Comparison of ENCODE assay signal across 9 mouse cellular contexts in the genomic region with DNA sequence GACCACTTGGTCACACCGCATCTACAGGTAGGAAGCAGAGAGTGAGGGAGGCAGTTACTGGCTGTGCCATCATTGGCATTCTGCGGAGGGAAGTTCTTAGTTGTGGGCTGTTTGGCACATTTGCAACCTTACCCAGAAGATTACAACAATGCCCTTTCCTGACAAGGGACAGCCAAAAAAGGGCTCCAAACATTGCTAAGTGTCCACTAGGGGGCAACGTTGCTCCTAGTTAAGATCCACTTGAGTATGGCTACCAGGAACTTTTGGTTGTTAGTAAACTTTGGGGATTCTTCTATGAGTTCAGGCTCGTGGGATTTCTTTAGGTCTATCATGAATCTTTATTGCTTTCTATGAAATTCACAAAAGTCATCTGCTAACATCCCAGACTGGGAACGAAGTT.
DNase-seq lines count a peak whose midpoint lies in the region; ATAC-seq and TF ChIP-seq lines count a peak whose summit lies in the region.
"Had no signal": no experiment of that assay in that cellular context is flagged by ENCODE, and none has a peak within 500 bp of the region (broad histone marks: within the 10 kb centered on the region; RNA-seq: fewer than 3 reads in every experiment).

No protein-coding gene starts in this region.

- H3K27ac ChIP-seq in heart, embryonic 10.5 days, result no peak overlapping the region
- no peak overlapping the region for H3K27ac ChIP-seq in bone marrow macrophage, adult 2 months (ENCODE audit: insufficient read depth, low read depth, low read length)
- H3K27ac ChIP-seq: heart, embryonic 15.5 days had no signal

- peak; percentile 24 to 42 for DNase-seq in heart, adult 18-20 months
- no peak for DNase-seq in heart, embryonic 10.5 days (ENCODE audit: low spot score)
- DNase-seq in 3T3-L1 (ENCODE audit: low read depth, low spot score), result peak; percentile 91
- peak; percentile 26 for DNase-seq in fibroblast of lung, adult 2 months (ENCODE audit: low read depth)
- DNase-seq in kidney, postnatal 25 days, result peak; percentile 50 to 79
- peak; percentile 15 for DNase-seq in testis, postnatal 14 days (ENCODE audit: low spot score)

- H3K36me3 ChIP-seq in heart, embryonic 10.5 days, result no peaks in the 10 kb centered on the region
- H3K36me3 ChIP-seq: heart, embryonic 15.5 days had no signal

- H3K27me3 ChIP-seq in heart, embryonic 10.5 days (ENCODE audit: insufficient read depth, poor library complexity, severe bottlenecking), result no peaks in the 10 kb centered on the region
- H3K27me3 ChIP-seq: heart, embryonic 15.5 days had no signal

- no peak for TF ChIP-seq POLR2A in bone marrow macrophage, adult 2 months (IDR thresholded peaks at IDR 0.05; ENCODE audit: borderline replicate concordance, low read depth, low read length)

- ATAC-seq in megakaryocyte-erythroid progenitor cell, adult 5-6 weeks (replicated peaks; ENCODE audit: low FRiP score, low TSS enrichment, poor library complexity, severe bottlenecking), result peak; percentile 67

- WGBS in heart, embryonic 10.5 days, result 35% methylated on average over 5 of the region's 5 CpGs

- no peaks in the 10 kb centered on the region for H3K4me1 ChIP-seq in heart, embryonic 10.5 days
- no peaks in the 10 kb centered on the region for H3K4me1 ChIP-seq in bone marrow macrophage, adult 2 months (ENCODE audit: control insufficient read depth, insufficient read depth, low read length)
- H3K4me1 ChIP-seq: heart, embryonic 15.5 days had no signal

- H3K9me3 ChIP-seq in heart, embryonic 10.5 days, result no peaks in the 10 kb centered on the region
- H3K9me3 ChIP-seq: heart, embryonic 15.5 days had no signal

- no peak overlapping the region for H3K4me3 ChIP-seq in heart, embryonic 10.5 days
- H3K4me3 ChIP-seq in bone marrow macrophage, adult 2 months (ENCODE audit: insufficient read depth, low read length), result no peak overlapping the region
- H3K4me3 ChIP-seq: heart, embryonic 15.5 days had no signal

- TF ChIP-seq CTCF in bone marrow macrophage, adult 2 months (IDR thresholded peaks at IDR 0.05; ENCODE audit: low read depth, low read length), result 0 out of 2 replicates have a peak, but pooled peaks have one; percentile 11
